Mouse (Mus musculus) small intestine, adult 2 months (tissue): ENCODE results near the gene Vmn1r116.
"Not testable (repeated sequence)": the region's sequence is repeated elsewhere in the genome, so short reads cannot be mapped to it uniquely, and the experiment has no call there.

Source experiments
- CTCF ChIP-seq: fragments of 200-500 bp; IDR thresholded peaks from 2 replicates; pipeline ENCODE4 v1.5.1; 2012; ENCODE audit warnings: low read depth, mild to moderate bottlenecking, control low read depth, inconsistent platforms, low read length, moderate library complexity, mixed read lengths; ENCODE audit not compliant: insufficient replicate concordance, insufficient read length; ENCODE audit errors: extremely low read depth
- POLR2A ChIP-seq: fragments of 200-500 bp; IDR thresholded peaks from 2 replicates; pipeline ENCODE4 v1.6.1; 2012; ENCODE audit warnings: low read depth, mild to moderate bottlenecking, control low read depth, inconsistent platforms, low read length, moderate library complexity

- not testable (repeated sequence) for TF ChIP-seq POLR2A, CTCF
Measured at GRCm38 (mm10) chr7:20884021-20884420, 12.0 kb downstream of the Vmn1r116 start, which contains the start of gene Vmn1r117.
